Mouse (Mus musculus): Measurements from ENCODE around the gene Rusc2.

GRCm38 (mm10) chr4:43432832-43433231 is 51.1 kb downstream of the Rusc2 start:
- TF ChIP-seq CTCF (IDR thresholded peaks at IDR 0.05; ENCODE audit: low read depth, low read length), result no peak
- no peak for TF ChIP-seq POLR2A (IDR thresholded peaks at IDR 0.05; ENCODE audit: extremely low read depth, insufficient read depth, low read length)
